ENCODE assay signal across 14 mouse cellular contexts in the genomic region with DNA sequence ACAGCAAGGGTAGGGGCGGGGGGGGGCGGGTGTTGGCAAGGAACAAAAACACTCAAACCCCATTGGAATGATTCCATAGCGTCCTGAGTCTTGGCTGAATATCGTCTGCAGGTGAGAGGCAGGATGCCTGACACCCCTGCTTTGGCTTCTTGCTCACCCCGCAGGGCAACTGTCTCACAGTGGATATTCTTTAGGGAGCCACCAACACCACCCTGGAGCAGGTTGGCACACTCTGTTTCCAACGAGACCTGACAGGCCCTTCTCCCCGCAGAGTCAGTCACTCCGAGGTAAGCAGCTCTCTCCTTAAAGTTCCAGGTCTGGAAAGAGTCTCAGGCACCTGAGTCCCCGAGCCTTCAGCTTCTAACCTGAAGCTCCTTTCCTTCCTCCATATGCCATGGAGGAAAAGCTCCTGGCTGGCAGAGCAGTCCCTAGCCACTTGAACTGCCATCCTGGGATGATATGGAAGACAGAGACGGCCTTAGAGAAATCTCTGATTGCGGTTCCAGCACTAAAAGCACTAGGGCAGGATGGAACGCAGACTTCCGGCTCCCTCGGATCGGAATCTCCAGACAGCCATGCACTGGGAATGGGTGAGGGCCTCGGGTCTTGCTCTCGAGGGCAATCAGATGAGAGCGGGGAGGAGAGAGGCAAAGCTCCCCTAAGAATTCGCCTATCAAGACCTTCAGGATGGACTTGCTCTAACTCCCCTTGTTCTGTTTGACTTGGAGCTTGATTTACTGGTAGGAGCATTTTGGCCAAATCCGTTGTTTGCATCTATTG. TPM values are rescaled to one million over a fixed set of nuclear protein-coding genes. Genes with fewer than 3 reads are reported as not detected.
DNase-seq lines count a peak whose midpoint lies in the region; ATAC-seq and TF ChIP-seq lines count a peak whose summit lies in the region.
"Had no signal": no experiment of that assay in that cellular context is flagged by ENCODE, and none has a peak within 500 bp of the region (broad histone marks: within the 10 kb centered on the region; RNA-seq: fewer than 3 reads in every experiment).

No protein-coding gene starts in this region.

- no peak for ATAC-seq in erythroid progenitor cell, adult 5-6 weeks (replicated peaks; ENCODE audit: low FRiP score, poor library complexity, severe bottlenecking)
- ATAC-seq: liver, embryonic 12.5 days had no signal

- H3K27me3 ChIP-seq in heart, embryonic 10.5 days (ENCODE audit: insufficient read depth, poor library complexity, severe bottlenecking) = 0 out of 2 replicates have a peak, but pooled peaks cover 4% of the 10 kb centered on the region
- H3K27me3 ChIP-seq in E14TG2a.4 (ENCODE audit: insufficient read depth, low read length) = no peaks in the 10 kb centered on the region

- DNase-seq in heart, embryonic 10.5 days (ENCODE audit: low spot score) = no peak
- DNase-seq in heart, adult 8-10 months (ENCODE audit: low spot score) = no peak
- peak; percentile 36 for DNase-seq in kidney, postnatal 10 days
- DNase-seq in kidney, adult 18-20 months = no peak
- DNase-seq in R1 (ENCODE audit: low read depth, low spot score) = peak; percentile 51
- DNase-seq: adrenal gland, postnatal 25 days; cerebellum, adult 9-11 months; gastrocnemius, postnatal 36 days; kidney, postnatal 25 days; right cerebral cortex, adult 18-20 months; spleen, adult 18-20 months had no signal

- H3K4me3 ChIP-seq in heart, embryonic 10.5 days = no peak overlapping the region
- H3K4me3 ChIP-seq in E14TG2a.4 (replicated peaks; ENCODE audit: low read length) = peak overlapping the region; percentile 69
- H3K4me3 ChIP-seq: liver, embryonic 12.5 days had no signal

- peak overlapping the region; percentile 59; the same call in 1 of the 2 replicates for H3K27ac ChIP-seq in heart, embryonic 10.5 days
- H3K27ac ChIP-seq: liver, embryonic 12.5 days had no signal

- H3K9me3 ChIP-seq in heart, embryonic 10.5 days = no peaks in the 10 kb centered on the region
- no peaks in the 10 kb centered on the region for H3K9me3 ChIP-seq in E14TG2a.4 (ENCODE audit: low read length)
- H3K9me3 ChIP-seq: liver, embryonic 12.5 days had no signal

- peaks cover 35% of the 10 kb centered on the region for H3K4me1 ChIP-seq in heart, embryonic 10.5 days
- peaks cover 66% of the 10 kb centered on the region for H3K4me1 ChIP-seq in E14TG2a.4 (replicated peaks; ENCODE audit: low read depth, low read length)

- H3K36me3 ChIP-seq in heart, embryonic 10.5 days = no peaks in the 10 kb centered on the region
- peaks cover 12% of the 10 kb centered on the region for H3K36me3 ChIP-seq in E14TG2a.4 (ENCODE audit: insufficient read depth, low read length)
- H3K36me3 ChIP-seq: liver, embryonic 12.5 days had no signal

- TF ChIP-seq CTCF in E14TG2a.4 (conservative IDR thresholded peaks at IDR 0.05; ENCODE audit: low read length) = no peak

- 61% methylated on average over 20 of the region's 20 CpGs for WGBS in heart, embryonic 10.5 days

RNA-seq across cellular contexts. Expression of gene Tnk2, which starts 2.0 kb away (rescaled TPM):
- 6.5 and 9.2 TPM in 2 replicates for polyA plus RNA-seq in heart, embryonic 10.5 days (2016; fragmentation: Nextera tagmentation; extraction: Ambion mirVana)
- 10 to 100 TPM; 18.6 to 22.6 (median 21.4) TPM for total RNA-seq in heart, adult 8-10 months (2022)
- total RNA-seq in erythroid progenitor cell, adult 5-6 weeks (2015; ENCODE audit: low replicate concordance) = 124 and 134 TPM in 2 replicates
- total RNA-seq in erythroid progenitor cell, adult 5-6 weeks (2017; ENCODE audit: low replicate concordance) = 62.9 and 115 TPM in 2 replicates

RNA-seq across cellular contexts. Expression of gene Tfrc, which starts 32.9 kb away (rescaled TPM):
- 72.0 and 82.0 TPM in 2 replicates for polyA plus RNA-seq in heart, embryonic 10.5 days (2016; fragmentation: Nextera tagmentation; extraction: Ambion mirVana)
- 10 to 100 TPM; 21.4 to 53.5 (median 38.0) TPM for total RNA-seq in heart, adult 8-10 months (2022)
- 2,179 and 2,513 TPM in 2 replicates for total RNA-seq in erythroid progenitor cell, adult 5-6 weeks (2015; ENCODE audit: low replicate concordance)
- total RNA-seq in erythroid progenitor cell, adult 5-6 weeks (2017; ENCODE audit: low replicate concordance) = 2,141 and 2,792 TPM in 2 replicates

Comparison
In these comparisons a context has a peak if more than half of its experiments do, and no peak if none do; other contexts are left out.
1. DNase-seq: peak in kidney, postnatal 10 days (single experiment) and R1 (single experiment); none in heart, embryonic 10.5 days (single experiment), heart, adult 8-10 months (single experiment) and kidney, adult 18-20 months (single experiment).
2. RNA of gene Tfrc, which starts 32.9 kb away (total RNA-seq): 2,141 to 2,792 TPM in erythroid progenitor cell, adult 5-6 weeks; 21.4 to 53.5 TPM in heart, adult 8-10 months; every median in the first group is over 10 times any median in the second.